Mouse (Mus musculus): ENCODE data around the gene Gm4763. TPM values are rescaled to one million over a fixed set of nuclear protein-coding genes. Genes with fewer than 3 reads are reported as not detected.
A peak's percentile ranks its signal among the peaks of the same experiment; 100 is the strongest.
"Not testable (repeated sequence)": the region's sequence is repeated elsewhere in the genome, so short reads cannot be mapped to it uniquely, and the experiment has no call there.

Gm4763 gene
- polyA plus RNA-seq (2011; ENCODE audit: insufficient read depth, insufficient read length, low replicate concordance, missing spikeins): 35.1 and 41.6 TPM in 2 replicates

GRCm38 (mm10) chr7:24726808-24727207 lies at the start of gene Gm4763:
TSS of gene Gm4763 (minus strand) at chr7:24726908.
- H3K4me3 ChIP-seq (replicated peaks; ENCODE audit: control insufficient read depth, low read depth, low read length); H3K27ac ChIP-seq (ENCODE audit: control insufficient read depth, insufficient read depth, low read depth, low read length, poor library complexity); H3K4me1 ChIP-seq (ENCODE audit: control insufficient read depth, insufficient read depth, low read length): not testable (repeated sequence)
- WGBS: 85% methylated on average over 11 of the region's 11 CpGs

- 66% methylated on average over 2 of the region's 2 CpGs for WGBS
- no peak overlapping the region for H3K4me3 ChIP-seq (replicated peaks; ENCODE audit: control insufficient read depth, low read depth, low read length)
- no peak overlapping the region for H3K27ac ChIP-seq (ENCODE audit: control insufficient read depth, insufficient read depth, low read depth, low read length, poor library complexity)
- no peak for TF ChIP-seq POLR2A (IDR thresholded peaks at IDR 0.05; ENCODE audit: borderline replicate concordance, control insufficient read depth, low read depth, low read length)
- TF ChIP-seq CTCF (IDR thresholded peaks at IDR 0.05; ENCODE audit: control insufficient read depth, insufficient read depth, low read length): no peak
- no peaks in the 10 kb centered on the region; the same call in 1 of the 2 replicates for H3K4me1 ChIP-seq (ENCODE audit: control insufficient read depth, insufficient read depth, low read length)
These were observed 49.4 kb upstream of the Gm4763 start for GRCm38 (mm10) chr7:24776145-24776544.

GRCm38 (mm10) chr7:24773942-24774535 lies 47.3 kb upstream of the Gm4763 start:
- Histone ChIP-seq H3K4me3 (replicated peaks; ENCODE audit: control insufficient read depth, low read depth, low read length) (no peak overlapping the region), H3K27ac (ENCODE audit: control insufficient read depth, insufficient read depth, low read depth, low read length, poor library complexity) (no peak overlapping the region), H3K4me1 (ENCODE audit: control insufficient read depth, insufficient read depth, low read length) (no peaks in the 10 kb centered on the region; the same call in 1 of the 2 replicates)
- WGBS: 40% methylated on average over 3 of the region's 3 CpGs
- TF ChIP-seq CTCF (IDR thresholded peaks at IDR 0.05; ENCODE audit: control insufficient read depth, insufficient read depth, low read length) (no peak), POLR2A (IDR thresholded peaks at IDR 0.05; ENCODE audit: borderline replicate concordance, control insufficient read depth, low read depth, low read length) (no peak)

GRCm38 (mm10) chr7:24771361-24771760 lies 44.7 kb upstream of the Gm4763 start:
- Histone ChIP-seq H3K4me1 (ENCODE audit: control insufficient read depth, insufficient read depth, low read length) (no peaks in the 10 kb centered on the region; the same call in 1 of the 2 replicates), H3K4me3 (replicated peaks; ENCODE audit: control insufficient read depth, low read depth, low read length) (no peak overlapping the region)
- no peak for TF ChIP-seq CTCF (IDR thresholded peaks at IDR 0.05; ENCODE audit: control insufficient read depth, insufficient read depth, low read length)
- no peak for TF ChIP-seq POLR2A (IDR thresholded peaks at IDR 0.05; ENCODE audit: borderline replicate concordance, control insufficient read depth, low read depth, low read length)

GRCm38 (mm10) chr7:24762574-24762973 lies 35.9 kb upstream of the Gm4763 start:
- TF ChIP-seq CTCF (IDR thresholded peaks at IDR 0.05; ENCODE audit: control insufficient read depth, insufficient read depth, low read length) (no peak), POLR2A (IDR thresholded peaks at IDR 0.05; ENCODE audit: borderline replicate concordance, control insufficient read depth, low read depth, low read length) (no peak)
- 82% methylated on average over 8 of the region's 8 CpGs for WGBS
- peaks cover 2% of the 10 kb centered on the region for H3K4me1 ChIP-seq (ENCODE audit: control insufficient read depth, insufficient read depth, low read length)
- peak overlapping the region; percentile 6 for H3K4me3 ChIP-seq (replicated peaks; ENCODE audit: control insufficient read depth, low read depth, low read length)
- peak overlapping the region; percentile 17; the same call in 1 of the 2 replicates for H3K27ac ChIP-seq (ENCODE audit: control insufficient read depth, insufficient read depth, low read depth, low read length, poor library complexity)

More at GRCm38 (mm10) chr7:24771361-24771760, 44.7 kb upstream of the Gm4763 start:
- H3K27ac ChIP-seq (ENCODE audit: control insufficient read depth, insufficient read depth, low read depth, low read length, poor library complexity): no peak overlapping the region

- Histone ChIP-seq H3K27ac (ENCODE audit: control insufficient read depth, insufficient read depth, low read depth, low read length, poor library complexity) (peak overlapping the region; percentile 70), H3K4me3 (replicated peaks; ENCODE audit: control insufficient read depth, low read depth, low read length) (no peak overlapping the region), H3K4me1 (ENCODE audit: control insufficient read depth, insufficient read depth, low read length) (peaks cover 3% of the 10 kb centered on the region)
- 31% methylated on average over 6 of the region's 6 CpGs for whole genome bisulfite sequencing
- TF ChIP-seq POLR2A (IDR thresholded peaks at IDR 0.05; ENCODE audit: borderline replicate concordance, control insufficient read depth, low read depth, low read length) (no peak), CTCF (IDR thresholded peaks at IDR 0.05; ENCODE audit: control insufficient read depth, insufficient read depth, low read length) (no peak)
These were observed 34.5 kb upstream of the Gm4763 start for GRCm38 (mm10) chr7:24761161-24761560.

GRCm38 (mm10) chr7:24760211-24760610 lies 33.5 kb upstream of the Gm4763 start, which contains the start of gene Cd177:
TSS of gene Cd177 (minus strand) at chr7:24760311.
- H3K27ac ChIP-seq (ENCODE audit: control insufficient read depth, insufficient read depth, low read depth, low read length, poor library complexity): peak within 1 kb of the TSS; percentile 86
- WGBS: 43% methylated on average over 6 of the region's 6 CpGs
- peaks cover 3% of the 10 kb centered on the region for H3K4me1 ChIP-seq (ENCODE audit: control insufficient read depth, insufficient read depth, low read length)
- H3K4me3 ChIP-seq (replicated peaks; ENCODE audit: control insufficient read depth, low read depth, low read length): peak within 1 kb of the TSS; percentile 87
- TF ChIP-seq CTCF (IDR thresholded peaks at IDR 0.05; ENCODE audit: control insufficient read depth, insufficient read depth, low read length) (no peak), POLR2A (IDR thresholded peaks at IDR 0.05; ENCODE audit: borderline replicate concordance, control insufficient read depth, low read depth, low read length) (no peak)

GRCm38 (mm10) chr7:24758520-24758919 lies 31.8 kb upstream of the Gm4763 start:
- 20% methylated on average over 1 of the region's 1 CpGs for WGBS
- peak overlapping the region; percentile 62 for H3K4me3 ChIP-seq (replicated peaks; ENCODE audit: control insufficient read depth, low read depth, low read length)
- TF ChIP-seq CTCF (IDR thresholded peaks at IDR 0.05; ENCODE audit: control insufficient read depth, insufficient read depth, low read length) (no peak), POLR2A (IDR thresholded peaks at IDR 0.05; ENCODE audit: borderline replicate concordance, control insufficient read depth, low read depth, low read length) (no peak)
- peaks cover 5% of the 10 kb centered on the region for H3K4me1 ChIP-seq (ENCODE audit: control insufficient read depth, insufficient read depth, low read length)
- peak overlapping the region; percentile 32 for H3K27ac ChIP-seq (ENCODE audit: control insufficient read depth, insufficient read depth, low read depth, low read length, poor library complexity)
